Mouse (Mus musculus): Measurements from ENCODE around the gene Gdf15. TPM values are rescaled to one million over a fixed set of nuclear protein-coding genes. Genes with fewer than 3 reads are reported as not detected.
A peak's percentile ranks its signal among the peaks of the same experiment; 100 is the strongest.

Gene Gdf15
- polyA plus RNA-seq, 1 experiment from 2014 or later = not detected

- no peak overlapping the region for H3K4me3 ChIP-seq
- DNase-seq (ENCODE audit: low spot score) = no peak
- peaks cover 34% of the 10 kb centered on the region for H3K4me1 ChIP-seq
- no peaks in the 10 kb centered on the region for H3K36me3 ChIP-seq
- H3K27ac ChIP-seq = no peak overlapping the region
- no peaks in the 10 kb centered on the region for H3K9me3 ChIP-seq (replicated peaks)
- peaks cover 2% of the 10 kb centered on the region for H3K27me3 ChIP-seq (ENCODE audit: low read depth, poor library complexity, severe bottlenecking)
- 89% methylated on average over 8 of the region's 8 CpGs for WGBS
Observed at GRCm38 (mm10) chr8:70615281-70615680, 17.0 kb downstream of the Gdf15 start.

- Histone ChIP-seq H3K27me3 (ENCODE audit: low read depth, poor library complexity, severe bottlenecking) (no peaks in the 10 kb centered on the region), H3K9me3 (replicated peaks) (no peaks in the 10 kb centered on the region), H3K36me3 (peaks cover 1% of the 10 kb centered on the region; the same call in 1 of the 2 replicates), H3K27ac (no peak overlapping the region), H3K4me1 (peaks cover 42% of the 10 kb centered on the region), H3K4me3 (no peak overlapping the region)
- no peak for DNase-seq (ENCODE audit: low spot score)
- 77% methylated on average over 5 of the region's 5 CpGs for WGBS
Observed at GRCm38 (mm10) chr8:70614469-70614868, 17.8 kb downstream of the Gdf15 start.

GRCm38 (mm10) chr8:70613763-70614162 lies 18.5 kb downstream of the Gdf15 start:
- H3K4me3 ChIP-seq = no peak overlapping the region
- H3K27me3 ChIP-seq (ENCODE audit: low read depth, poor library complexity, severe bottlenecking) = no peaks in the 10 kb centered on the region
- DNase-seq (ENCODE audit: low spot score) = no peak
- peaks cover 3% of the 10 kb centered on the region; the same call in 1 of the 2 replicates for H3K36me3 ChIP-seq
- 13% methylated on average over 1 of the region's 1 CpGs for WGBS
- H3K27ac ChIP-seq = no peak overlapping the region
- H3K9me3 ChIP-seq (replicated peaks) = no peaks in the 10 kb centered on the region
- H3K4me1 ChIP-seq = peaks cover 45% of the 10 kb centered on the region

- H3K9me3 ChIP-seq (replicated peaks) = no peaks in the 10 kb centered on the region
- under 1% methylated on average over 6 of the region's 6 CpGs for WGBS
- peaks cover 3% of the 10 kb centered on the region; the same call in 1 of the 2 replicates for H3K36me3 ChIP-seq
- H3K27me3 ChIP-seq (ENCODE audit: low read depth, poor library complexity, severe bottlenecking) = no peaks in the 10 kb centered on the region
- peaks cover 52% of the 10 kb centered on the region for H3K4me1 ChIP-seq
- peak; percentile 88 for DNase-seq (ENCODE audit: low spot score)
- H3K27ac ChIP-seq = peak overlapping the region; percentile 99
- H3K4me3 ChIP-seq = peak overlapping the region; percentile 87
Observed at GRCm38 (mm10) chr8:70611849-70612248, 20.4 kb downstream of the Gdf15 start.

- no peaks in the 10 kb centered on the region for H3K9me3 ChIP-seq (replicated peaks)
- H3K4me1 ChIP-seq = peaks cover 60% of the 10 kb centered on the region
- peak overlapping the region; percentile 99 for H3K27ac ChIP-seq
- peak; percentile 97 for DNase-seq (ENCODE audit: low spot score)
- H3K4me3 ChIP-seq = peak overlapping the region; percentile 87
- under 1% methylated on average over 54 of the region's 54 CpGs for WGBS
- H3K36me3 ChIP-seq = peaks cover 6% of the 10 kb centered on the region
- no peaks in the 10 kb centered on the region for H3K27me3 ChIP-seq (ENCODE audit: low read depth, poor library complexity, severe bottlenecking)
Observed at GRCm38 (mm10) chr8:70610796-70611771, 21.2 kb downstream of the Gdf15 start.

- peak overlapping the region; percentile 87 for H3K4me3 ChIP-seq
- H3K27me3 ChIP-seq (ENCODE audit: low read depth, poor library complexity, severe bottlenecking) = no peaks in the 10 kb centered on the region
- H3K4me1 ChIP-seq = peaks cover 66% of the 10 kb centered on the region
- no peaks in the 10 kb centered on the region for H3K9me3 ChIP-seq (replicated peaks)
- H3K27ac ChIP-seq = peak overlapping the region; percentile 99
- 1% methylated on average over 43 of the region's 45 CpGs for WGBS
- peak; percentile 93 for DNase-seq (ENCODE audit: low spot score)
- H3K36me3 ChIP-seq = peaks cover 14% of the 10 kb centered on the region
Observed at GRCm38 (mm10) chr8:70609849-70610795, 22.1 kb downstream of the Gdf15 start.

- H3K4me3 ChIP-seq = peak overlapping the region; percentile 87
- under 1% methylated on average over 39 of the region's 39 CpGs for WGBS
- peaks cover 21% of the 10 kb centered on the region for H3K36me3 ChIP-seq
- H3K4me1 ChIP-seq = peaks cover 73% of the 10 kb centered on the region
- DNase-seq (ENCODE audit: low spot score) = peak; percentile 95
- no peaks in the 10 kb centered on the region for H3K9me3 ChIP-seq (replicated peaks)
- no peaks in the 10 kb centered on the region for H3K27me3 ChIP-seq (ENCODE audit: low read depth, poor library complexity, severe bottlenecking)
- peak overlapping the region; percentile 99 for H3K27ac ChIP-seq
Observed at GRCm38 (mm10) chr8:70609368-70609848, 22.8 kb downstream of the Gdf15 start.

GRCm38 (mm10) chr8:70608749-70609367 lies 23.4 kb downstream of the Gdf15 start, which contains the start of gene Ssbp4:
Ssbp4 (minus strand) TSS chr8:70608872.
- WGBS = 6% methylated on average over 26 of the region's 26 CpGs
- Histone ChIP-seq H3K27me3 (ENCODE audit: low read depth, poor library complexity, severe bottlenecking) (no peaks in the 10 kb centered on the region), H3K4me3 (peak within 1 kb of the TSS; percentile 87), H3K36me3 (peaks cover 27% of the 10 kb centered on the region), H3K4me1 (peaks cover 73% of the 10 kb centered on the region), H3K9me3 (replicated peaks) (no peaks in the 10 kb centered on the region), H3K27ac (peak within 1 kb of the TSS; percentile 99)
- no peak for DNase-seq (ENCODE audit: low spot score)

GRCm38 (mm10) chr8:70607898-70608748 lies 24.1 kb downstream of the Gdf15 start:
- H3K4me1 ChIP-seq = peaks cover 73% of the 10 kb centered on the region
- H3K9me3 ChIP-seq (replicated peaks) = no peaks in the 10 kb centered on the region
- DNase-seq (ENCODE audit: low spot score) = peak; percentile 80
- peak overlapping the region; percentile 99 for H3K27ac ChIP-seq
- H3K36me3 ChIP-seq = peaks cover 33% of the 10 kb centered on the region
- 3% methylated on average over 84 of the region's 84 CpGs for WGBS
- H3K4me3 ChIP-seq = peak overlapping the region; percentile 87
- no peaks in the 10 kb centered on the region for H3K27me3 ChIP-seq (ENCODE audit: low read depth, poor library complexity, severe bottlenecking)

- Histone ChIP-seq H3K4me3 (peak overlapping the region; percentile 87), H3K9me3 (replicated peaks) (no peaks in the 10 kb centered on the region), H3K4me1 (peaks cover 76% of the 10 kb centered on the region), H3K27me3 (ENCODE audit: low read depth, poor library complexity, severe bottlenecking) (no peaks in the 10 kb centered on the region), H3K27ac (peak overlapping the region; percentile 99), H3K36me3 (peaks cover 39% of the 10 kb centered on the region)
- no peak for DNase-seq (ENCODE audit: low spot score)
- WGBS = 27% methylated on average over 6 of the region's 6 CpGs
Observed at GRCm38 (mm10) chr8:70607603-70607897, 24.7 kb downstream of the Gdf15 start.

- Histone ChIP-seq H3K9me3 (replicated peaks) (no peaks in the 10 kb centered on the region; the same call in 1 of the 2 replicates), H3K4me1 (peaks cover 77% of the 10 kb centered on the region), H3K27ac (peak overlapping the region; percentile 99), H3K36me3 (peaks cover 45% of the 10 kb centered on the region), H3K4me3 (peak overlapping the region; percentile 87), H3K27me3 (ENCODE audit: low read depth, poor library complexity, severe bottlenecking) (no peaks in the 10 kb centered on the region)
- DNase-seq (ENCODE audit: low spot score) = peak; percentile 61
- 63% methylated on average over 18 of the region's 18 CpGs for WGBS
Observed at GRCm38 (mm10) chr8:70606780-70607602, 25.3 kb downstream of the Gdf15 start.
